Mouse (Mus musculus) NIH3T3 (cell line): ENCODE measurements around the gene Castor2.

Source experiments
- DNase-seq: peaks from one replicate; pipeline ENCODE4 v3.0.0-alpha.2; 2012; ENCODE audit warnings: low read depth

Castor2 gene

DNA sequence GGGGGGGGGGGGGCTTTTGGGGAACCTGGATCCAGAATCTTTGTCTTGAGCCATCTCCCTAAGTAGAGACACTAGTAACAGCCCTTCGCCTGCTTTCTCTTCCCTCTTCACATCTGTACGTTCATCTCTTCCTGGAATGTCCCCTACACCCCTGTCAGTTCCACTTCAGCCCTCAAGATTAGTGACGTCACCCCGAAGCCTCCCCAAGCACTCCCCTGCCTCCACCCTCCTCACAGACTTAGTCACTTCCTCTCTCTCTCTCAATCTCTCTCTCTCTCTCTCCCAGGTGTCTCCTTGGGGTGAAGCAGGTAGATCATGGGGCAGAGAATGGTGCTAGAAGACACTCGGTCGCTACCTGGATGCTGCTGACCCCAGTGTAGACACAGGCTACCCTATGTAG lies 3.2 kb downstream of the Castor2 start:
- DNase-seq, result peak; percentile 24

DNA sequence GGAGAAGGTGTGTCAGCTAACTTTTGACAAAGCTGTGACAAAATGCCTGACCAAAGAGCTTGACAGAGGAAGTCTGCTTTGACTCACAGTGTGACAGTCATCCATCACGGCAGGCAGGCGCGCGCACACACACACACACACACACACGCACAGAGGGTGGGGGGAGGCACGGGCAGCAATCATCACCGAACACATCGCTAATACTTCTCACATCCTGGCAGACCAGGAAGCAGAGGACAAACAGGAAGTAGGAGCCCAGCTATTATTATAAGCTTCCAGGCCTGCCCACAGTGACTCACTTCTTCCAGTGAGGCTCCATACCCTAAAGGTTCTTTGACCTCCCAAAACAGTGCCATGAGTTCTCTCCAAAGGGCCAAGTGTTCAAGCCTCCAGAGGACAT lies 6.3 kb downstream of the Castor2 start:
- DNase-seq, result no peak

DNA sequence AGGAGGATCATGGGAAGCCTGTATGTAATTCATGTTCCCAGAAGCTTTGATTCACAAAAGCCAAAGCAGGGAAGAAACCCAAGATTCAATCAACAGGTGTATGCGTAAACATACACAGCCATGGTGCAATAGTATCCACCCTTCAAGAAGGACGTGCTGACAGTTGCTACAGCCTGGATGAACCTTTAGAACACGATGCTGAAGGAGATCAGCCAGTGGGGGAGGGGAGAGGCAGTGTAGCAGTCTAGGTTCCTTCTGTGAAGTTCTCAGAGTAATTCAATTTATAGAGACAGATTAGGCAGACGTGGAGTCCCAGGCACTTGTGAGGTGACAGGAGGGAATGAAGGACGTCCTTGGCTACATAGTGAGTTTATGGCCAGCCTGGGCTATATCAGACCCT lies 15.5 kb downstream of the Castor2 start:
- no peak for DNase-seq

DNA sequence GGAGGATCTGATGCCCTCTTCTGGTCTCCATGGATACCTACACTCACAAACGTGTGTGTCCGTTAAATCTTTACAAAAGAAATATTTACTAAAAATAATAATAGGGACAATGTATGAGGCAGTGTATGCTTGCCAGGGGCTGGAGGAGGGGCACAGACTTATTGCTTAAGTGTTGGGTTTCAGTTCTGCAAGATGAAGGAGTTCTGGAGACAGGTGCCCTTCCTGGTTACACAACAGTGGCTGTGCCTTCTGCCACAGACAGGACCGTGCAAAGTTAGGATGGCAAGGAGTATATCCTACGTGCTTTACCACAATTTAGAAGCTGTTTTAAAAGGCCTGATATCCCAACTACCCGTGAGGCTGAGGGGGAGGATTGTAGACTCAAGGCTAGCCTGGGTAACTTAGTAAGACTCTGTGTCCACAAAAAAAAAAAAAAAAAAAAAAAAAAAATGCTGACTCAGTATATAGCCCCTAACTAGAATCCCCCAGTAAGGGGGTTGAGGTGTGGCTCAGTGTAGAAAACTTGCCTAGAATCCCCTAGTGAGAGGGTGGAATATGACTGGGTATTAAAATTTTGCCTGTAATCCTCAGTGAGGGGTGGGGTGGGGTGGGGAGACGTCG lies 16.2 kb downstream of the Castor2 start:
- no peak for DNase-seq

DNA sequence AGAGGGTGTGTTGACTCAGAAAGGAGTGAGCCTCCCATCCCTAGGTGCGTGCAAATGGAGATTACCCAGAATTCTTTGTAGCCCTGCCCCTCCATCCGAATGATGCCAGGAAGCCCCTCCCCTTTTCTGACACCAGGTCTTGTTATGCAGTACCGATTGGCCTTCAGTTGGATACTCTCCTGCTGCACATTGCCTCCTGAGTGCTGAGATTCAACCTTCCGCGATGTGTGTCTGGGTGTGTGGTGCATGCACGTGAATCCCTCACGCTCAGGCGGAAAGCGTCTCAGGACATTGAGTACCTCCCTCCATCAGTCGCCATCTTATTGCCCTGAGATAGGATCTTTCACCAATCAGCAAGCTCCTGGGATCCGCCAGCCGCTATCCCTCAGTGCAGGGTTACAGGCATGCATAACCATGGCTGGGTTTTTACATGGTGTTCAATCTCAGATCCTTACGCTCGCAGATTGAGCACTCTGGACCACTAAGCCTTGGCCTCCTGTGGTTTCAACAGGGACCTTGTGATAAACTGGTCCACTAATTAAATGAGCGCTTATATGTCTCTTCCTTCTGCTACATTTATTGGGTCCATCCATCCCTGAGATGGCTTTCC lies 19.4 kb downstream of the Castor2 start:
- DNase-seq, result no peak

DNA sequence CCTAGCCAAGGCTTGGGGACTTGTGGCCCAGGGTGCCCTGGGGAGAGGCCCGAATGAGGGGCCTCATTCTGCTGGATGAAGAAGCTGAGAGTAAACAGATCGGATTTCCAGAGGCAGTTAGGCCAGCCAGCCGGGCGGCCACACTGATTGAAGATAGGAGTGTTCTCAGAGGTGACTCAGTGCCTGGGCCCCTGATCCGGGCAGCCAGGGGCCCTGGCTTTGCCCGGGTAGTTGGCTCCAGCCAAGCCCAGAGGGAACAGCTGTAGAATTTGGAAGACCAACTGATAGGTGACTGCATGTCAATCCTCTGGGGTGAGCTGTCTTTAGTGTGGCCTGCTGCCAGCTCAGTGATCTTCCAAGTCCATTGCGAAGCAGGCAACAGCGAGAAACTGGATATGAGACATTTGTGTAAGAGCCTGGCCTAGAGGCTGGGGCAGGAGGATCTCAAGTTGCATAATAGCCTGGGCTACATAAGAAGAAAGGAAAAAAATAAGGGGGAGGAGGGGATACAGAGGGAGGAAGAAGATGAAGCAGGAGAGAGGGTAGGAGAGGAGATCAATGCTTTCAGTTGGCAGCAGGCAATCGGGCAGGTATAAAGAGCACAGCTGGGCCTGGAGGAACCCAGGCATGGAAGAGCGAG lies 20.1 kb downstream of the Castor2 start:
- peak; percentile 60 for DNase-seq

DNA sequence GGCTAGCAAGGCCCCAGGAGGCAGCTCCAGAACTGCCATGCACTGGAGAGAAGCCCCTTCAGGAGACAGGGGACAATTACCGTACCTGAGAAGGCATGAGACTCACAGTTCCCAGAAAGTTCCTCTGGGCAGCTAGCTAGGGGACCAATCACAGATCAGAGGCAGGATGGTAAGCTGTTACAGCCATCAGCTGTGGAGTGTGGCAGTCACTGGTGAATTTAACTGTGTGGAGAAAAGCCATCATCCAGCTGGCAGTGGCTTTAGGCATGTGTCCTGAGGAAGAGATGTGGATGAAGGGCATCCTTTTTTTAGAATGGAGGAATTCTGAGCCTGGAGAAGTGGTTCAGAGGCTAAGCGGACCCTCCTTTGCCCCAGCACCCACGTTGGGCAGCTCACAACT lies 20.6 kb downstream of the Castor2 start:
- no peak for DNase-seq

DNA sequence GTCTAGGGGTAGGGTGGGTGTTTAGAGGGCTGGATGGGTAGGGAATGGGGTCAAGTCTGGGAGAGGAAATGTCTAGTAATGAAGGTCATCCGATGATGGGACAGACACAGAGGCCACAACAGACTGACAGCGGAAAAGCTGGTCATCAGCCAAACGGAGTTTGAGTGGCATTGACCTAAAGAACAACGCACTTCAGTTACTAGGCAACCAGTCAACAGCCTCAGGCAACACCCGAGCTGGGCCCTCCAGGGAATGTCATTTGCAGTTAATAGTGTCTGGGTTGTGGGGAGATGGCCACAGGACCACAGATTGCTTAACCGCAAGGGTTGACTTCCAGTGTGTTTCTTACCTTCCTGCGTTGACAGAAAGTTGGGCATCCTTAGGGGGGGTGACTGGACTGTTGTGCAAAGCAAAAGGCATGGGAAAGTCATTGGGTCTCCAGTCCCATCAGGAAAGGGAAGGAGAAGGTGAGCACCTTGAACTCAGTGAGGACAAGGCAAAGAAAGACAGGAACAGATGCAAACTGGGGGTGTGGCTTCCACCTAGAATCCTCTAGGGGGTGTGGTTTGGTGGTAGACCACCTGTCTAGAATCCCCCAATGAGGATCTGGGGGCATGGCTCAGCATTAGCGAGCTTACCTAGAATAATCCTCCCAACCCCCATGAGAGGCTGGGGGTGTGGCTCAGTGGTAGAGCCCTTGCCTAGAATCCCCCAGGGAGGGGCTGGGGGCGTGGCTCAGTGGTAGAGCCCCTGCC lies 21.8 kb downstream of the Castor2 start:
- peak; percentile 41 for DNase-seq

DNA sequence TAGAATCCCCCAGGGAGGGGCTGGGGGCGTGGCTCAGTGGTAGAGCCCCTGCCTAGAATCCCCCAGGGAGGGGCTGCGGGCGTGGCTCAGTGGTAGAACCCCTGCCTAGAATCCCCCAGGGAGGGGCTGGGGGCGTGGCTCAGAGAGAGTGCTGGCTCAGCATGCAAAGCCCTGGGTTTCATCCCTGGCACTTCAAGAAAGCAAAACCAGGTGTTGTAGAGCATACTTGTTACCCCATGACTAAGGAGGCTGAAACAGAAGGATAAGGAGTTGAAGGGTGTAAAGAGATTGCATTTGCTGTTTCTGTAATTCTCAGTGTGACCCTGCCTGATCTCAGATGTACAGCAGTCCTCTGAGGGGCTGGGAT lies 22.4 kb downstream of the Castor2 start:
- DNase-seq, result no peak

DNA sequence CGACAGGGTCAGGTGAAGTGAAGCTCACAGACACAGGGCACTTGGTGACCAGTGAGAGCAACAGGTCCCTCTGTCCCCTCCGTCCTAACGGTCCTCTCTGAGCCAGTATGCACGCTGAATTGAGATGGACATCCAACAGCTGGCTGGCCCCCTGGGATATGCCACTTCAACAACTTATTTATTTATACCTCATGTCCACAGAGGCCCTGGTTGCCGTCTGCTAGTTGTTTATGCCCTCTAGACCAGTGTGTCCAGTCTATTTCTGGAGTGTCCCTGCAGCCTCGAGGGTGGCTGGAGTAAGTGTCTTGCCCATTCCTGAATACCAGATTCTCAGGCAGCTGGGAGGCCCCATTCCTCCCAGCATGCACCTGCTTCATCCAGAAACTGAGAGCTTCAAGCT lies 24.3 kb downstream of the Castor2 start:
- DNase-seq, result no peak

DNA sequence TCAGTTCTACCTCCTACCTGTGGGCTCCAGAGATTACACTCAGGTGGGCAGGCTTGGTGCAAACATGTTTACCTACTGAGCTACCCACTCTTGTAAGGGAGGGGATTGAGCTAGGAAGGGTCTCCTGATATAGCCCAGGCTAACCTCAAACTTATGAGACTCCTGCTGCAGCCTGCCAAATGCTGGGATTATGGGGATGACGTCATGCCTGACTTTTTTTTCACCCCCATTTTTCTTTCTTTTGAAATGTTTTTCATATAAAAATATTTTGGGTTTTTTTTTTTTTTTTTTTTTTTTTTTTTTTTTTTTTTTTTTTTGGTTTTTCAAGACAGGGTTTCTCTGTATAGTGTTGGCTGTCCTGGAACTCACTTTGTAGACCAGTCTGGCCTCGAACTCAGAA lies 26.7 kb downstream of the Castor2 start:
- DNase-seq, result no peak

DNA sequence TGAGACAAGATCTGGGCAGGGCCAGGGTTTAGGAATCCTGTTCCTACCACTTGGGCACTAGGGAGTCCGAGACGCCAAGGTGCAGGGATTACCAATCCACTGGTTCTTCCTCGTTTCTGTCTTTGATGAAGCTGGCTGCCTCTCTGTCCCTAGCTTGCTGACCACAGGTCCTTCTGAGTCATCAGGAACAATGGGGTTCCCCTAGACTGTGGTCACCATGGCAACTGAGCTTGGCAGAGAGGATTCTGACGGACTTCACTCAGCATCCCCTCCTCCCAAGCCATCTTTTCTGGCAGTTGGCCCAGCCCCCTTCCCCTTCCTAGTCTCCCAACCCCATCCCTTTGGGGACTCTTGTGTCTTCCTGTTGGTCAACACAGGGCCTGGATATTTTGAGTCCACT lies 32.1 kb downstream of the Castor2 start:
- DNase-seq, result peak; percentile 71

DNA sequence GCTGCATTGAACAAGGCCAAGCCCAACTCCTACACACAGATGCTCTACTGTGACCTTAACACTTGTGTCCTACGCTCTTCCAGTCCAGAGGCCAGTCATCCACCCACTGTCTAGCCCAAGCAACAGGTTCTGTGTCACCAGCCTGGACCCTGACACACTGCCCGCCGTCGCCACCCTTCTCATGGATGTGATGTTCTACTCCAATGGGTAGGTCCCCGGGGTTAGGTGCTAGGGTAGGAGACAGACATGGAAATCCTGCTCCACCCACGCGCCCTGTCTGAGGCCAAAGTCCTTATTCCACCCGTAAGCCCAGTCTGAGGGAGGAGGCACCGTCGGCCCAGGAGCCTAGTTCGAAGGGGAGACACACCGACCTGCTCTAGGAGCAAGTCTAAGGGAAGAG lies 36.5 kb downstream of the Castor2 start:
- no peak for DNase-seq

DNA sequence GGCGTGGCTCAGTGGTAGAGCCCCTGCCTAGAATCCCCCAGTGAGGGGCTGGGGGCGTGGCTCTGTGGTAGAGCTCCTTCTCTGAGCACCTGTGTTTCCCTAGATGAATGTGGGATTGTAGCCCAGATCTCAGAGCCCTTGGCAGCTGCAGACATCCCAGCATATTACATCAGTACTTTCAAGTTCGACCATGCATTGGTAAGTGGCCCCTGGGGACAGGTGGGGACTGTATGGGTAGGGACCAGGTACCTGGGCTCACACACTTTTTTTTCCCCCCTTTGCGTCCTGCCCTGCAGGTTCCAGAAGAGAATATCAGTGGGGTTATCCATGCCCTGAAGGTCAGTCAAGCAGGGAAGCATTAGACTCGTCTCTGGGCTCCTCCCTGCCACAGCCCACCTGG lies 38.4 kb downstream of the Castor2 start:
- no peak for DNase-seq

DNA sequence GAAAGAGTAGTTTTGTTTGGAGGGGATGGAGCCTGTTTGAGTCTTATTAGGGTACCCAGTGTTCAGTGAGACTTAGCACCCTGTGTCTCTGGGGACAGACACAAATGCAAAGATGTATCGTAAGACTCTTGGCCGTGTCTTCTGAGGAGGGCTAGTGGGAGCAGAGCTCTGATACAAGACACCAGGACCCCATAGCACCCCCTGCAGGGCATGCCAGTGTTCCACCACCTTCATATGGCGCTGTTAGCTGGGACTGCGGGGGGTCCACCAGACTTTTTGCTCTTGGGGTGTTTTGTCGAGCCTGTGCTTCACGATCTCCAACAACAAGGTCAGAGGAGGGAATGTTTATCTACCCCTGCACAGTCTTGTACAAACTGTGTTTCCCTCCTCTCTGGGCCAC lies 39.9 kb downstream of the Castor2 start:
- no peak for DNase-seq

DNA sequence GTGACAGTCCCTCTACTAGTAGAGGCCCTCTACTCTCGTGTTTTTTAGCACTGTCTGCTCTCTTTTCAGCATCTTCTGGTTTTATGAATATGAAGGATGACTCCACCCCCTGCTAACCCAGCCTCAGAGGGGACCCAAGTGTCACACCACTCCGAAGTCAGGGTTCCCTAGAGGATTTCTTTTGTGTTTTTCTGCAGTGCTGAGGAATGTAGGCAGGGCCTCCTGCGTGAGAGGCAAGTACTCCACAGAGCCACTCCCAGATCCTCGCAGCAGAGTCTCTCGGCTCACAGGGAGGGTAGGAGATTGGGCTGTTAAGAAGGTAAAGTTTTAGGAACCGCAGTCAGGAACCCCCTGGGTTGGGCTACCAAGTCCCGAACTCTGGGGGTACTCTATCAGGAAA lies 41.7 kb downstream of the Castor2 start:
- DNase-seq, result no peak

DNA sequence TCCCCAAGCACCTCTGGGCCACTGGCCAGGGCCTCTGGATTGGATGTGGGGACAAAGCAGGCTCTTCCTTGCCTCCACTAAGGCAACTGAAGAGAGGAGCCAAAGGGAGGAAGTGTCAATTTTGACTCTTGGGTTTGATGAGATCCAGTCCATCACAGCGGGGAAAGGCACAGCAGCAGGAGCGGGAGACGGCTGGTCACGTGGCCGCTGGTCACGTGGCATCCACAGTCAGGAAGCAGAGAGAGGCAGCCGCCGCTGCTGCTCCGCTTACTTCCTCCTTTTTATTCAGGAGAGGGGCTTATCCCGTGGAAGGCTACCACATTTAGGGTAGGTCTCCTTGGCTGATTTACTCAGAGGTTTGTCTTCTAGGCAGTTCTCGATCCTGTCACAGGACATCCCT lies 42.9 kb downstream of the Castor2 start:
- no peak for DNase-seq

DNA sequence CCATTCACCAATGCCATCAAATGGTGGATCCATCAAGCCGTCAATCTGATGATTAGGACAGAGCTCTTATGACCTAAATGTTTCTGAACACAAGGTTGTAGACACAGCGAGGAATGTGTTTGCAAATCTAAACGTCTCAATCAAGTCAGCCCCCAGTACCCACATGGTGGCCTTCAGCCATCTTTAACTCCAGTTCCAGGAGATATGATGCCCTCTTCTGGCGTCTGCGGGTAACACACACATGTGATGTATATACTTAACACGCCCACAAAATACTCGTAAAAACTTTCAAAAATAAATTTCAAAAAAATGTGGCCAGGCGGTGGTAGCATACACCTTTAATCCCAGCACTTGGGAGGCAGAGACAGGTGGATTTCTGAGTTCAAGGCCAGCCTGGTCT lies 45.5 kb downstream of the Castor2 start:
- no peak for DNase-seq

DNA sequence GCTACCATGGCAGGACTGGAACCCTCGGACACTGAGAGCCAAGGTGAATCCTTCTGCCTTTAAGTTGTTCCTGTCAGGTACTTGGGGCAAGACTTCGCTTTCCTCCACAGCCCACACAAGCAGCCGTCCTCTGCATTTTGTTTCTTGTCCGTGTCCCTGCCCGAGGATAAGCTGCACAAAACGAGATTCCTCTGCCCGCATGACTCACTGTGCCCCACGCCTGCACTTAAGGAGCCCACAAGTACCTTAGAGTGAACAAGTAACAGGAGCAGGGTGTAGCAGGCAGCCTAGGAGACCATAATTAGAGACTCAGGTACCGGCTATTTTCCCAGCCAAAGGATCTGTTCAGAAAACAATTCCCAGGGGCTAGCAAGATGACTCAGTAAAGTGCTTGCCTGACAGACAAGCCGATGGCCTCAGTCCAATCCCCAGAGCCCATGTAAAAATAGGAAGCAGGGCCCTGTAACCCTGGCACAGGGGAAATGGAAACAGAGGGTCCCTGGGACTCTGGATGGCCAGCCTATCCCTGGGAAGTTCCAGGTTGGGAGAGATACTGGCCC lies 47.8 kb downstream of the Castor2 start:
- DNase-seq, result peak; percentile 44

DNA sequence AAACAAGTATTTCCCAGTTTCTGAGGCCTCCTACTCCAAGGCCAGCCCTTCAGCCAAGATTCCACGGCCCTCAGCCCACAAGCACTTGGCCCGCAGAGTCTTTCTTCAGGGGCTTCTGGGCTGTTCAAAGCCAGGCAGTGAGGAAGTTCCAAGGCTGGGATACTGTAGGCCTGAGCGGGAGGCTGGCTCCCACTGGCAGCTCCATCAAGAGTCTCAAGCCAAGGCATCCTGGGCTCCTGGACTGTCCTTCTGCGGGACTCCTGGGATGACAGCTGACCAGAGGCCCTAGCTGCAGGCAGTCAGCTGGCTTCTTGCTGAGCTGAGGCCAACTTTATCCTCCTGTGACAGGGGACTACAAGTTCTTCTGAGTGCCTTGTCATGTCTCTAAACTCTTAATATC lies 48.6 kb downstream of the Castor2 start:
- DNase-seq, result no peak

DNA sequence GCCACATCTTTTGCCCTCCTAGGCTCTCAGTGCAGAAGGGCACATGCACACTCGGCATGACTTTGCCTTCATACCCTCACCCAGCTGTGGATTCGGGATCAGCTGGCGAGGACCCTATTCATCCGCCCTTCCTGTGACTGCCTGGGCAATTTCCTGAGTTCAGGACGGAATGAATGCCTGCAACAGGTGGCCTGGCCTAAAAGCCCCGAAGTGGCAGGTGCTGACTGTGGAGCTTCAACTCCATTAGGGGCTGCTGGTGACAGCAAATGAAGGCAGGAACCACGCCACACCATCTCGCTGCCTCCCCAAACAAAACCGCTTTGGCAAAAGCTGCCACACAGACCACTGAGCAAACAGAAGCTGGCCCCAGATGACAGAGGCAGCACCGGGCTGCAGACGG lies 52.4 kb downstream of the Castor2 start:
- DNase-seq, result no peak

DNA sequence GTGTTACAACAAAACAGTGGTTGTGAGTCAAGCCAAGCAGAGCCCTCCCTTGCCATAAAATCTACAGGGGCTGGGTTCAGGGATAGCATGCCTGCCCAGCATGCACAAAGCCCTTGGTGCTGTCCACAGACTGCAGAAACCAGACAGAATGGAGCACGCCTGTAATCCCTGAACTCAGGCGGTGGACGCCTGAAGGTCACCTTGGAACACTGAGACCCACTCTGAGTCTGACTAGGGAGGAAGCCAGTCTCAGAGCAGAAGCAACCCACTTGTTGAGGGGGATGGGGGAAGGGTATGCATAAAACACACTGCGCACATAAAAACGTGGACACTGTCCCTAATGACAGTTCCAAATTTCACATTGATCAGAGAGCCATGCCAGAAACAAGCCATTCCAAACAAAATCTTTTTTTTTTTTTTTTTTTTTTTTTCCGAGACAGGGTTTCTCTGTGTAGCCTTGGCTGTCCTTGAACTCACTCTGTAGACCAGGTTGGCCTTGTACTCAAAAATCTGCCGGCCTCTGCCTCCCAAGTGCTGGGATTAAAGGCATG lies 56.5 kb downstream of the Castor2 start:
- no peak for DNase-seq

DNA sequence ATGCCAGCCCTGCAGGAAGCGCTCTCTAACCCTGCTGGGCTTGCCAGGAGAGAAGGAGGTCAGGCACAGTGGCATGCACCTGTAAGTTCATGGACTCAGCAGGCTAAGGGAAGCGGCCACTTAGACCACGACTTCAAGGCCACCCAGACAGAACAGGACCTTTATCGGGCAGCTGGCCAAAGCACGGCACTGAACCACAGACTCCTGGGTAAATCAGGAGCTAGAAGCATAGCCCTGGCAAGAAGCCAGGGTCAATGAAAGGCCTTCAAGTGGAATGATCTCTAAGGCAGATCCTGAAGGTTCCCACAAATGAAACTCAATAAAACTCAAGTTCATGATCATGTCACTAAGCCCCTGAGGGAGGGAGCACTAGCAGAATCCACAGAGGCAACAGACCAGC lies 65.2 kb downstream of the Castor2 start:
- no peak for DNase-seq
